Mouse (Mus musculus) ovary, postnatal 14 days (tissue): Measurements from ENCODE around the gene Pax8.

Source experiments
- DNase-seq: peaks from one replicate; pipeline ENCODE4 v3.0.0; 2022; ENCODE audit warnings: low spot score

Pax8 gene

GRCm38 (mm10) chr2:24460808-24461127 lies 14.6 kb downstream of the Pax8 start:
- no peak for DNase-seq

DNA sequence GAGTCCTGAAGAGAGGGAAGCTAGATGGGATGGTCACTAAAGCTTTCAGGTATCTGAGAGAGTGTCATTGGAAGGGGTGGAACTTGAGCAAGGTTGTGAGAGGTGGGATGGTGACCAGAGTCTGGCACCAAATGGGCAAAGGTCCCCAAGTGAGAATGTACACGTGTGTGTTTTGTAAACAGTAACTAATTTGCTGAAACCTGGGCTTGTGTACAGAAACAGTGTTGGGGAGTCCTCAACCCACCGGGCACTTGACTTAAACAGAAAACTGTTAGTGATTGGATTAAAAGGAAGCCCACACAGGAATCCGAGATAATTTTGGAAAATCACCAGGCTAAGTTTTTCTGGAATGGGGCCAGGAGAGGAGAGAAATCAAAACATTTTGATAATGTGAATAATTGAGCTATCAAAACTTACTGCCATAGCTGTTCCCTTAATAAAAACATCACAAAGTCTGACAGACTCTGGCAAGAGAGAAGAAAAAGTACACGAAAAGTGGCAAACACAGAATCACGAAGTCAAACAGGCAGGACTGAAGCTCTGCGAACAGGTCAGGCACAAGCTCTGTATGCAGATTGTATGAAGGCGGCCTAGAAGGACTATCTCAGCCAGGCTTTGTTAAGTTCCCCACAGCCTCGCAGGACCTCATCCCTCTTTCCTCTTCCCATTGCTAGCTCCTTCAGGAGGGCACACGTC lies 15.1 kb downstream of the Pax8 start:
- DNase-seq = no peak

DNA sequence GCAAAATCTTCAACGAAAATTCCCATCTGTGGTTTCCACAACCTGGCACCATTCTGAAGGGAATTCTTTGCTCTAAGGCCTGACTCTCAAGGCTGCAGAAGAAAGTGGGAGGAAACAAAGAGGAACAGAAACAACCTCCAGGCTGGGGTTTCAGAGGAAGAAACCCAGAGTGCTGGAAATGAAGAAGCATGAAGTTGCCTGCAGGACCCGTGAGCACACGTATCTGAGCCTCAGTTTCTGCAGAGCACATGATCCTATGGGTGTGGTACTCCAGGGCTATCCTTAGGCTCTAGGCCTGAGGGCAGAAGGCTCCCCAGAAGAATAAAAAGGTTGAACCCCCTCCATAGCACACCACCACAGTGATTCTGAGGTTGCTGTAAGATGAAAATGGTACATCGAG lies 18.6 kb downstream of the Pax8 start:
- no peak for DNase-seq

GRCm38 (mm10) chr2:24455057-24455855 lies 20.1 kb downstream of the Pax8 start:
- DNase-seq = no peak

DNA sequence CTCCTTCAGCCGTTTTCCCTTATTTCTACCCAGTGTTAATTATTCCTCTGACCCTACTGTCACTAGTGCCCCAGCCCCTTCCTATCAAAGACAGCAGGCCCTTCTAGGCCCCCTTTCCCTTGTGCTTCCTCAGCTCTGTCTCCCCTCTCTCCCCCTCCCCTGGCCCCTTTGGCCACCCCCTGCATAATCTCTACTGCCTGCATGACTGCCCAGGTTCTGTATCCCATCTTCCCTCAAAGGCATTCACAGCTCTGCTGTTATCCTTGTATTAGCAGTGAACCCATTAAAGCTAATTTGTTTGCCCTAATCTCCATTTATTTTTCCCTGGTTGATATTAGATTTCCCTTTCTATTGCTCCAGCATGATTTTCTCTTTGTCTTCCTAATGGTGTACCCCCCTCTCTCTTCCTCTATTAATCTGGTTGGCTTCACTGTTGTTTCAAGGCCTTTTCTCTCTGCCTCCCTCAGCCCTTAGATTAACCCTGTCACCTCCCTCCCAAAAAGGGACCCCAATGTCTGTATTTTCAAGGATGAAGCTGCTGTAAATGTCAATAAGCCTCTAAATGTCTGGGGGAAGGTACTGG lies 20.9 kb downstream of the Pax8 start:
- DNase-seq = no peak

DNA sequence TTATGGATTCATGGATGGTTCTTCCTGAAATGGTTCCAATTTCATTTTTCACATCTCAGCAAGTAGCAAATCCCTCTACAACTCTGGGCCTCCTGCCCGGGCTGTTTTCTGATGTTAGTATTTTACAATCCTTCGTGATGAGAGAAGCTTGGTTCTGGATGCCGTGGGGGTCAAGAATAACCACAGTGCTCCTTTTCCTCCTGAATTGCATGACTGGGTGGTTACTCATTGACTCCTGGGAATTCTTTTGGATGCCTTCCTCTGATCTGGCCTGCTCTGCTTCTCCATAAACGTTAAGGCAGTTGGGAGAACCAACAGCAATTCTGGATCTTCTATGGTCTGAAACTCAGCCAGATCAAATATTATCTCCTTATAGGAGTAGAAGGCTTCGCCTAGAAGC lies 22.2 kb downstream of the Pax8 start:
- DNase-seq = no peak

DNA sequence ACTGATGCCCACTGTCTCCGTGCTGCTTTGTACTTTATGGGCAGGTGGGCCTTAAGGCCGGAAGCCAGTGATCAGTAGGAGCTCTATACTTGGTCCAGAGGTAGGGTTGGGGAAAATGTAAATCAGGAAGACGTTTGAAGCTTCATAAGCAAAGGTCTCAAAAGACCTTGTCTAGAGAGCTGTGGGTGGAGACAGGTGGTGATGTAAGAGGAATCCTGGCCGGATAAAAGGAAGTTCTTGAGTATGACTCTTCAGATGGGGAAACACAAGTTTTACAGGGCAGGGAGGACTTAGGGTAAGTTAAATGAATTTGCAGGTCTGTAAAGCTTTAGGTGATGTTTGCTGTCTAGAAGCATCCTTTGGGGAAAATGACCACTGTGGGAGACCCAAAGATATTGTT lies 26.3 kb downstream of the Pax8 start:
- no peak for DNase-seq

GRCm38 (mm10) chr2:24443256-24443790 lies 32.1 kb downstream of the Pax8 start:
- DNase-seq = no peak

DNA sequence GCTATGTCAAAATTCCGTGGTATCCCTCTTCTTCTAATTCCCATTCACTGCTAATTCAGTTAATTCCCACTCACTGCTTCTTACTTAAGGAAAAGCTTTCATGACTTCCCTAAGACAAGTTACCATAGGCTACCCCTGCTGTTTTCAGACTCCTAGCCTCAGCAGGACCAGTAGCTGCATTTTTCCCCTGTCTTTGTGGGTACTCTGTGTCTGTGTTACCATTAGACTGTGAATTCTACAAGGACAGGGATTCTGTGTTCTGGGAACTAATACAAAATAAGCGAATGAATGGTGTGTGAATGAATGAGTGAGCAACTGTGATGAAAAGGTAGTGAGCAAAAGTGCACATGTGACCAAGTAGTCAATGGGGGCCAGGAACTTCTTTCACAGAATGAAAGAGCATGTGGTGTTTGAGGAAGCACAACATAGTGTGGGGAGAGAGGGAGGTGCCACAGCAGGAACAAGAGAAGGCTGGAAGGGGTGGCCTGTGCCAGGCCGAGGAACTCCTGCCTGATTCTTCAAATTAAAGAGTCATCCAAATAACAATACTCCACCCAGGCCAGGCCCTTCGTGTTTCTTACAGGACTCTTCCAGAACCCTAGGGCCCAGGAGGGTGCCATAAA lies 33.0 kb downstream of the Pax8 start:
- DNase-seq = no peak

DNA sequence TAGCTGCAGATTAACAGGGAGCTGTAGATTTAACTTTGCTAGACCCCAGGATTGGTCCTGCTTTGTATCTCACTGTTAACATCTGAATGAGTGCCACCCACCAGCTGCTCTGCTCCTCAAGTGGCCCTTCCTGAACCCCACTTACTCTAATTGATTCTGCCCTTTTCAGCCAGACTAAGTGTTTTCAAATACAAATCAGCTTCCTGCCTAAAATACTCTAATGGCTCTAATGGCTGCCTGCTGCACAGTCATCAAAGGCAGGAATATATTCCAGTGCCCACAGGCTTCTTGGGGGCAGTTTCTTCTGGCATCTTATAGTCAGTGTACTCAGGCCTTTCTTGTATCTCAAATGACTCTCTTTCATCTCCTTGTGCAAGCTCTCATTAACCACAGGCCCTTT lies 33.5 kb downstream of the Pax8 start:
- DNase-seq = no peak

DNA sequence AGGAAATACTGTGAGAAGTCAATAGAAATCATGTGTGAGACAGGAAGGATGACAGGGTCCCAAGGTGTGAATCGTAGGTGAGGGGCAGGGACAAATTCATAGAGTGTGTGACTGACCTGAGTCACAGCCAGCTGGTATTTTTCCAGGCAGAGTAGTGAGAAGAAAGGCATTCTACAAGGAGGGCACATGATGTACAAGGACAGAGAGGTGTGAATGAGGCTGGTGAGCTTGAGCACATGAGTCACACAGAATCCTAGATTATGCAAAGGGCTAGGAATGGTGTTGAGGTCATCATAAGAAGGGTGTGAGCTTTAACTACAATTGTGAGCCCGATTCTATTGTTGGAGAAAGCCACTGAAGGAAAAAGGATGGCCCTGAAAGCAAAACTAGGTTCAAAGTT lies 35.3 kb downstream of the Pax8 start:
- DNase-seq = no peak

- DNase-seq = no peak
Observed at GRCm38 (mm10) chr2:24435699-24436098, 39.7 kb downstream of the Pax8 start.

- DNase-seq = no peak
Observed at GRCm38 (mm10) chr2:24434670-24435069, 40.7 kb downstream of the Pax8 start.

GRCm38 (mm10) chr2:24429806-24430205 lies 45.6 kb downstream of the Pax8 start:
- DNase-seq = no peak

GRCm38 (mm10) chr2:24427866-24428675 lies 47.3 kb downstream of the Pax8 start:
- no peak for DNase-seq

GRCm38 (mm10) chr2:24425630-24426029 lies 49.8 kb downstream of the Pax8 start:
- no peak for DNase-seq

GRCm38 (mm10) chr2:24422815-24423214 lies 52.6 kb downstream of the Pax8 start:
- DNase-seq = no peak

DNA sequence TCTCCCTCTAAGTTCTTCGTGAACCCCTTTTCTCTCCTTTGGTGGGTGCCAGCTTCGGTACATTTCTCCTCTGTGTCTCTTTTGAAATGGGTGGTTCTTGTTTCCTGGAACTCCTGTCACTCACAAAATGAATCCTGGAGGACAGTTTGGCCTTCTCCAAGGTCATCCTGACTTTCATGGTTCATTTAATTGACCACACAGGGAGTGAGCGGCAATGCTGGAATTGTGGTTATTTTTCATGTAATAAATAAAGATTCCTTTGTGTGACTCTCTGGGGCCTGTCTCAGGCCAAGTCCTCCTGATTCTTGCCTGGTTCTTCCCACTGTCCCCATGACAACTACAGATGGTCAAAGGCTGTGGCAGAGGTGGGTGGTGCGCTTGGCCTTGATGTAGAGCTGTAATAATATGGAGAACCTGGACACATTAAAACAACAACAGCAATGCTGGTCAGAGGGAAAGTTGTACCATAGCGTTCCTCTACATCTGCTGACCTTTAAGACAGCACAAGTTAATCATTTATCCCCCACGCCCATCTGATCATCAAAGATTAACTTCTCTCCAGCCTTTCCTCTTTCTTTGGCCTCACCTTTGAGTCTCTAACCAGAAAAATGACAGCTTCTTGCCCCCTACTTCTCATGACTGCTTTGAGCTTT lies 54.1 kb downstream of the Pax8 start:
- DNase-seq = no peak

DNA sequence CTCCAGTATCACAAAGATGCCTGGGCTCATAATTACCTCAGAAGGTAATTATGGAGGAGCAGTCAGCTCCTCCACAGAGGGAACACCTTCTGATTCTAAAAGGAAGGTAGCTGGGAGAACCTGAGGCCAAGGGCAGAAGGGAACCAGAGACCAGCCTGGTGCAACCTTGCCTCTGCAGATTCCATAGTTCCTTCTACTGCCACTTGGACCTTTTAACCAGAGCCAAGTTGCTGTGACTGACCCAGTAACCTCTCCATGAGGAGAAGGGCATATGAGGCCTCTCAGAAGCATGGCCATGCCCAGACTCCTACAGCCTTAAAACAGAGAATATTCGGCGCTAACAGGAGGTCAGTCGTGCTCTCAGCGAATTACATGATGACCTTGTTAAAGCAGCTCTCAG lies 57.8 kb downstream of the Pax8 start:
- no peak for DNase-seq

GRCm38 (mm10) chr2:24417106-24417505 lies 58.3 kb downstream of the Pax8 start:
- no peak for DNase-seq

GRCm38 (mm10) chr2:24416668-24417067 lies 58.7 kb downstream of the Pax8 start:
- peak; percentile 33 for DNase-seq
